Mouse (Mus musculus): ENCODE measurements around the gene Vwa3a.

The Vwa3a gene

GRCm38 (mm10) chr7:120836361-120836760 is 97.2 kb downstream of the Vwa3a start:
- DNase-seq (ENCODE audit: low spot score) = no peak

- DNase-seq (ENCODE audit: low spot score) = no peak
Observed at GRCm38 (mm10) chr7:120838436-120839160, 99.5 kb downstream of the Vwa3a start.

- DNase-seq (ENCODE audit: low spot score) = no peak
Observed at GRCm38 (mm10) chr7:120839786-120840185, 100.7 kb downstream of the Vwa3a start.

- DNase-seq (ENCODE audit: low spot score) = peak; percentile 86
Observed at GRCm38 (mm10) chr7:120842345-120843036, 103.4 kb downstream of the Vwa3a start, which contains the start of gene Eef2k. Gene Eef2k (plus strand): TSS chr7:120842831.

- DNase-seq (ENCODE audit: low spot score) = peak; percentile 61
Observed at GRCm38 (mm10) chr7:120843037-120843621, 104.0 kb downstream of the Vwa3a start.

GRCm38 (mm10) chr7:120843852-120844435 is 104.8 kb downstream of the Vwa3a start:
- DNase-seq (ENCODE audit: low spot score) = no peak

GRCm38 (mm10) chr7:120844689-120845088 is 105.6 kb downstream of the Vwa3a start:
- no peak for DNase-seq (ENCODE audit: low spot score)

- DNase-seq (ENCODE audit: low spot score) = no peak
Observed at GRCm38 (mm10) chr7:120848831-120849512, 109.9 kb downstream of the Vwa3a start.

GRCm38 (mm10) chr7:120850165-120850564 is 111.0 kb downstream of the Vwa3a start:
- no peak for DNase-seq (ENCODE audit: low spot score)

Data from T-cell, adult 2 months (primary cell).